Mouse (Mus musculus): ENCODE measurements at regions not wholly inside any gene's neighbourhood (a gene's known extent, or its start where the extent isn't known, plus 50 kb on each side); places are given as distances from the start of the nearest gene placed in this dataset.

- DNase-seq = no peak
Observed at GRCm38 (mm10) chr7:117859419-117859818, 256.6 kb downstream of the Rps15a start.

DNA sequence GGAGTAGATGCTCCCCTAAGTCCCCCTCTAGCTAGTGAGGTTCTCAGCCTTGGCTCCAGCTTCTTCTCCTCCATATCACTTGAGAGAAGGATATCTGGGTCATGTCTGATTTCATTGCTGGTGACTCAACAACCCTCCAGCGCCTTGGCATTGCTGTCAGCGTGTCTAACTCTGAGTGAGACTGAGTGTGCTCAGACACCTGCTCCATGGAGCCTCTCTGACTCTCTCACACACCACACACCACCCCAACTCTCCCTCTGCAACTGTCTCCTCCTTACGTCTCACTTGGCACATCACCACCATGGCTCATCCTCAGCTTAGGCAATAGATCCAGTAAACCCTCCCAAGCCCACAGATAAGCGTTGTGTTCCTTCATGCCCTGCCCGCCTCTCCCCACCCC is 260.0 kb downstream of the Rps15a start:
- DNase-seq = no peak

- no peak for DNase-seq
Observed at GRCm38 (mm10) chr7:117853716-117854115, 262.3 kb downstream of the Rps15a start.

- no peak for DNase-seq
Observed at GRCm38 (mm10) chr7:117852866-117853265, 263.1 kb downstream of the Rps15a start.

- no peak for DNase-seq
Observed at GRCm38 (mm10) chr7:117850822-117851221, 265.2 kb downstream of the Rps15a start.

DNA sequence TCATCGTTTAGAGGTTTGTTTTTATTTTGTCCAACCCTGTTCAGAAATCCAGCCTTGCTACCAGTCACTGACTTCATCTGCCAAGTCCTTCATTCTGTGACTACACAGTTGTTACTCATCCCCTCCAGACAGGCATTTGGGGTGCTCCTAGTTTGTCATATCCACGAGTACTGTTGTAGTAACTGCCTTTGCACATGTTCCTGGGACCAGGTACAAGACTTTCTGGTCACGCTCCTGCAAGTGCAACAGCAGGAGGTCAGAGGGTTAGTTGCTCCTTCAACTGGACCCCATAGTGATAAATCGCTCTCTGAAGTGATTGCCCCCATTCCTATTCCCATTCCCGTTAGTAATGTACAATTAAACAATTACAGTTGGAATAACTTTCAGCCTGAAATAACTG is 269.9 kb downstream of the Rps15a start:
- no peak for DNase-seq

DNA sequence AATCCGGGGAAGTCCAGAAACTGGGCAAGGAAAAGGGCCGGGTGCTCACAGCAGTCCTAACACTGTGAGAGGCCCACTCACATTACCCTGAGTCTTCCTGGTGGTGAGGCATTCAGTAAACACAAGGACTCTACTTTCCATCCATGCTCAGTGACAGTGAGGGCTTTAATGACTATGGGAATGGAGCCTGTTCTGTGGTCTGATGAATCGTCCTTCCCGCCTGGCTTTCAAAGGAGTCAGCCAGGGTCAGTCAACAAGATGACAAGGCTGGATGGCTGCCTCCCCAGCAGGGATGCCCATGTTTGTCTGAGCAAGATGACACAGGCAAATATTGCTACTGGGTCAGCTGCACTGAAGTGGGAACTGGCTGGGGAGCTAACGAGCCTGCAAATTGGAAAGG is 273.2 kb downstream of the Rps15a start:
- no peak for DNase-seq

DNA sequence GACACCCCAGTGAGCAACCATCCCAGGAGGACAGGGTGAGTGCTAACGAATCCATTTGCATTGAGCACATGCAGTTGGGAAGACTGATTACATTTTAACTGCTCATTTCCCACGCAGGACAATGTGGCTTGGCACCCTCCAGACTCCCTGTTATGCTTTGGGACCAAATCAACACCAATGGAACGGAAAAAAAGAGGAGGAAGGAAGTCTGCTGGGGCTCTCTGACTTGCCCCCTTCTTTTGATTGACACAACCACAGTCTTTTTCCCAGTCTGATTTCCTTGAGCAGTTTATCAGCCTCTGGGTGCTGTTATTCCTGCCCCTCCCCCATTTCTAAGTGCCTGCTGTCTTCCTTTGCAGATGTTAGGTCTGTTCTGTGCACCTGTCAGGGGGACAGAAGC is 321.0 kb downstream of the Rps15a start:
- DNase-seq = no peak

DNA sequence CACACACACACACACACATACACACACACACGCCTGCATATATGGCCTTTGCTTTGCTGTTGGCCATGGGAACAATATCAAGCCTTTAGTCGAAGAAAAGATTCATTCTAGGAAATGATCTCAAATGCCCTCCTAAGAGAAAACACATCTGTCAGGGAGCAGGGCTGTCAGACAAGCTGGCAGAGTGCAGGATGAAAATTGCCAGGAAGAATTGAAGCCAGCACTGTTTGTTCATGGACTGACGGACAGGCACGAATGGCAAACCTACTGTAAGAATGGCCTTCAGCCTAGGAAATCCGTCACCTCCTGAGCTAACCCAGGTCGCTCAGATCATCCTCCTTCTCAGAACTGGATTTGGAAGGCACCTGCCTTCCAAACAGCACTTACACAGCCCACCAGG is 322.0 kb downstream of the Rps15a start:
- no peak for DNase-seq

DNA sequence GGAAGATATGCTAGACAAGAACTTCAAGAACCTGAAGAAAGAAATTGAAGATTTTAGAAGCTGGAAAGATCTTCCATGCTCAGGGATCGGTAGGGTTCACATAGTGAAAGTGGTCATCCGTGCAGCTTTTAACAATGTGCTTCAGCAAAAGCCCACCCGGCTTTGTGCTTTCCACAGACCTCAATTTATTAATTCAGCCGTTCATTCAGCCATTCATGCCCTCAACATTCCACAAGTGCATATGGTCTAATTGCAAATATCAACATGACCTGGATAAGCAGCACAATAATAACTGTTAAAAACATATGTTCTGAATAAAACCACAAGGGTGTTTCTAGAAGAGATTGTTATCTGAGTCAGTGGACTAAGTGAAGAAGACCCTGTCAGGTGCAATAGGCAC is 323.5 kb downstream of the Rps15a start:
- DNase-seq = no peak

DNA sequence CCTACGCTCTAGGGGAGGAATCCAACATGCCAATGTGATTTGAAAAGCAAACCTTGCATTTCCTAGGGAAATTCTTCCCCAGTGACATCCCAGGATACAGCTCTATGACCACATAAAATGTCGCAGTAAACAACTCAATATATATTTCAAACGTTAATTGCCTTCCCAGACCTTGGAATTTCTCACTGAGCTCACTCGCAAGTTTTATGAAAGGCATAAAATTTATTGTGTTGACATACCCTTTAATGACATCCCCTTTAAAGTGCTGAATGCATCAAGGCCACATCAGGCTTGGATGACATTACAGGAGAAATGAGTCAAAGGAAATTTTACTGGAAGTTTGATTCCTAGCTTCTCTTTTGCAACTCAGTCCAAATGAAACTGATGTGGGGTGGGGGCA is 337.0 kb downstream of the Rps15a start:
- no peak for DNase-seq

DNA sequence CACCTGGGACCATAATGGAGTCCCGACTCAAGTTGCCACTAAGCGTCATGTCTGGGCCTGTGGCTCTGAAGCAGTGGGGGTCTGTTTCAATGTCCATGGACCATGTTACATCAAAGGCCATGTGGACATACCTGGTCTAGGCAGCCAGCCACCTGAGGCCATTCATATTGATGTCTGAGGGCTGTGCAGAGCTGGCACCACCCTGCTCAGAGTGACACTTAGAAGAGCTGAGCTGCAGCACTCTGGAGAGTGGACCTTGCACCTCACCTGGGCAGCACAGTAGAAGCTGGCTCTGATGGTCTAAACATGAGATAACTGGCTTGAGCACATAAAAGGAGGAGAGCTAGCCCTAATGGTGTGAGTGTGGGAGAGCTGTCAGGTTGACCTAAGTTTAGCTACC is 338.1 kb downstream of the Rps15a start:
- no peak for DNase-seq

- DNase-seq = no peak
Observed at GRCm38 (mm10) chr7:117771836-117772235, 344.2 kb downstream of the Rps15a start.

DNA sequence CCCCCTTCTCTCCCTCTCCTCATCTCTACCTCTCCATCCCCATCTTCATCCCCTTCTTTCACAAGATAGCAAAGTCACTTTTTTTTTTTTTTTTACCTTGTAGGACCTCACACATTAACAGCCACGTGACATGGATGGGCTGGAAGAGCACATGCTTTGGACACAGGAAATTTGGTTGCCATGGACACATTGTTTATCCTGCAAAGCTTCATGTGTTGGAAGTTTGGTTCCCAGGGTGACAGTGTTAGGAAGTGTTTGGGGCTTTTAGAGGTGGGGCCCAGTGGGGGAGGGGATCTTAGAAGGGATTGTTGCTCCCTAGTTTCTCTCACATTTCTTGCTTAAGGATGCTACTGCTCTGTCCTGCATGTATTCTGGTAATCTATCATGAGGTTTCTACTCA is 356.5 kb downstream of the Rps15a start:
- no peak for DNase-seq

- no peak for DNase-seq
Observed at GRCm38 (mm10) chr7:117757033-117757432, 359.0 kb downstream of the Rps15a start.

DNA sequence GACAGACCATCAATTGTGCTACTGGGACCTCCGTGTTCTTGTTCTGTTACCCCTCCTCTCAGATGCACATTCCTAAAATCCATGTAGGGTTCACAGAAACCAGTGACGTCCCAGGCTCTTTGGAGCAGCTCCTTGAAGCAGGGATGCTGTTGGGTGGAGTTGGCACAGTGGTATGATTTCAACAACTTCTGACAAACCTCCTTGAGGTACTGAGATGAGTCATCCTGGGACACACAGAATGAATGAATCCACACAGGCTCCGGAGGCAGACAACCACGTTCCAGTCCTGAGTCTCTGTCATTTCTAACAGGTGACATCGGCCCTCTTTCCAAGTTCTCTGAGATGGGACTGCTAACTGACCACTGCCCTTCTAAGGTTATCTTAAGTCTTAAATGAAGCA is 360.2 kb downstream of the Rps15a start:
- no peak for DNase-seq

GRCm38 (mm10) chr7:117753296-117753695 is 362.7 kb downstream of the Rps15a start:
- DNase-seq = no peak

GRCm38 (mm10) chr7:117752302-117753185 is 363.4 kb downstream of the Rps15a start:
- DNase-seq = no peak

GRCm38 (mm10) chr7:117747991-117748390 is 367.2 kb downstream of the Xylt1 start:
- no peak for DNase-seq

- no peak for DNase-seq
Observed at GRCm38 (mm10) chr7:117746393-117746792, 365.6 kb downstream of the Xylt1 start.

DNA sequence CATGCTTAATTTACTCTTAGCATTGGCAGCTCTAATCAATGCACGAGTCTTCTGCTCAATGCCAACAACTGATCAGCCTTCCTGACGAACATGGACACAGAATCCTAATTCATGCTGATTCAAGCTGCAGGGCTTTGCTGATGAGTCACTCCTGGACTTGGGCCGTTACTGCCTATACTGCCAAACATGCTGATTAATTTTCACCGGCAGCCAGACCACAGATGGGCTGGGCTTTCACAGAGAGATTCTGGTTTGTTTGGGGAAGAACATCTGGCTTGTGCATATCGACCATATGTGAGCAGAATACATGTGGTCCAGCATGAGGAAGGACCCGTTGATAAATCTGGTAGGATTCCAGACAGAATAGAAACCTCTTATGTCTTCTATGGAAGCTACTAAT is 358.9 kb downstream of the Xylt1 start:
- DNase-seq = no peak

DNA sequence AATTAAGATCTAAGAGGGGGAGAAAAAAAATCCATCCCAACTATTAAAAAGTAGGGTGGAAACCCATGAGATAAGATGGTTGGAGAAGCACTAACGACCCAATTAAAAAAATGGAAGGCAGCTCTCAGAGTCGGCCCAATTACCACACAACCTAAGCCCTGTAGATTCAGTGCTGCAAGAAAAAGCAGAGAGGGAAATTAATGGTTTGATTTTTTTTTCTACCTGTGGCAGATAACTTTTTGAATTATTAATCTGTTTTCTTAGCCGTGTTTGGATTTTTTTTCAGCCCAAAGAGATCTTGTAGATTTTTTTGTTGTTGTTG is 354.9 kb downstream of the Xylt1 start:
- no peak for DNase-seq

- DNase-seq = no peak
Observed at GRCm38 (mm10) chr7:117734994-117735698, 354.4 kb downstream of the Xylt1 start.

GRCm38 (mm10) chr7:117729067-117729466 is 348.3 kb downstream of the Xylt1 start:
- no peak for DNase-seq
